Mouse (Mus musculus): ENCODE results near the gene Nop2.

- no peak for TF ChIP-seq CTCF (IDR thresholded peaks at IDR 0.05; ENCODE audit: extremely low read depth, insufficient read length, insufficient replicate concordance, low read depth, low read length)
- TF ChIP-seq POLR2A (IDR thresholded peaks at IDR 0.05; ENCODE audit: low read depth, low read length): no peak
These were observed 19.2 kb upstream of the Nop2 start for GRCm38 (mm10) chr6:125112553-125112952.

Data from small intestine, adult 2 months (tissue).